Mouse (Mus musculus) layer of hippocampus, adult 9-11 months (tissue): ENCODE measurements around the gene Vmn2r121.

Source experiments
- DNase-seq: peaks from one replicate; pipeline ENCODE4 v3.0.0; 2022

Vmn2r121 gene

DNA sequence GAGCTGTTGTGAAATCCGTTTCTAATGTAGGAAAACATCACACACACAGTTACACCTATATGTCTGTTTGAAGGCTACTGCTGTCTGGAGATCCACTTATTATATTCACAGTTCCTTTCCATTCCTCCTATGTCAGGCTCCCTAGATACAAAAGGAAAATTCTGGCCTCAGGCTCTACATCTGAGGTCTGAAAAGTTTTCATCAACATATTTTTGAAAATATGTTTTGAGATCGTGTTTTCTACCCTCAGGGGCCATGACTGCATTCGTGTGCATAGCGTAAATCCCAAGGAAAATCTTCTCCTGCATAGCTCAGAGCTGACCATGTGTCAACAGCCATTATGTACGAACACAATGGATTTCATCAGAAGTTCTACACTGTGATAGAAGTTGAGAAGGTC is at the start of gene Vmn2r121:
Gene Vmn2r121 (minus strand): TSS at position 101 of the 400 bp plus-strand sequence.
- DNase-seq = no peak
